In the genomic region with DNA sequence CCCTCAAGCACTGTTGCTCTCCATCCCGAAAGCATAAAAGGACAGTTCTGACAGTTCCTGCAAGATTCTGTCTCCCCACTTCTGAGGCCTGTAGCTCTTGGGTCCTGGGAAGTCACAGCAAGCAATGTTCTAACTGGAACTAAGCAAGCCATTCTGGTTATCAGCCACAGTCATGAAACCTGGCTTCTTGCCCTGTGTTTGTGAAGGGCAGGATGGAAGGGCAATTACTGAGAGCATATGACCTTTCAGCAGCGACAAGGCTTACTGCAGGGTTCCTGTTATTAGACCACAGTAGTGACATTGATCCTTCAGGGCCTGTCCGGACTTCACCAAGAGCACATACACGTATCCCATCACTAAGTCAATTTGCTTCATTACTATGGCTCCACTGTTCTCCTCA, we compare ENCODE assay signal across 10 mouse cellular contexts.
DNase-seq lines count a peak whose midpoint lies in the region; ATAC-seq and TF ChIP-seq lines count a peak whose summit lies in the region.
"Had no signal": no experiment of that assay in that cellular context is flagged by ENCODE, and none has a peak within 500 bp of the region (broad histone marks: within the 10 kb centered on the region; RNA-seq: fewer than 3 reads in every experiment).

No protein-coding gene starts in this region.

- H3K4me1 ChIP-seq in midbrain, embryonic 11.5 days (ENCODE audit: control insufficient read depth, insufficient read depth, low read length), result no peaks in the 10 kb centered on the region
- peaks cover 12% of the 10 kb centered on the region; the same call in 1 of the 2 replicates for H3K4me1 ChIP-seq in midbrain, embryonic 10.5 days
- H3K4me1 ChIP-seq in stomach, postnatal 0 days (replicated peaks; ENCODE audit: control insufficient read depth, insufficient read depth), result no peaks in the 10 kb centered on the region
- H3K4me1 ChIP-seq: hindbrain, embryonic 15.5 days had no signal

- TF ChIP-seq EP300 in stomach, postnatal 0 days (optimal IDR thresholded peaks at IDR 0.05), result no peak

- DNase-seq in midbrain, embryonic 11.5 days (ENCODE audit: low spot score, missing footprints), result peak; percentile 39
- no peak for DNase-seq in midbrain, embryonic 10.5 days (ENCODE audit: low spot score)
- peak; percentile 79 to 87 for DNase-seq in heart, adult 9 months (ENCODE audit: low spot score in 2 of 2)
- DNase-seq in kidney, adult 9 months, result peak; percentile 65
- DNase-seq in stomach, postnatal 0 days (ENCODE audit: low spot score), result peak; percentile 37
- DNase-seq in spleen, adult 12 weeks (ENCODE audit: low spot score), result no peak
- DNase-seq in left cerebral cortex, adult 2 months (ENCODE audit: extremely low spot score in 1 of 2, low spot score in 2 of 2), result no peak

- H3K36me3 ChIP-seq in midbrain, embryonic 11.5 days (ENCODE audit: control insufficient read depth, insufficient read depth, low read length), result no peaks in the 10 kb centered on the region
- peaks cover 8% of the 10 kb centered on the region for H3K36me3 ChIP-seq in midbrain, embryonic 10.5 days
- no peaks in the 10 kb centered on the region for H3K36me3 ChIP-seq in stomach, postnatal 0 days (ENCODE audit: control insufficient read depth, insufficient read depth, low read length)
- H3K36me3 ChIP-seq: hindbrain, embryonic 15.5 days had no signal

- no peak overlapping the region for H3K4me2 ChIP-seq in midbrain, embryonic 11.5 days
- no peak overlapping the region for H3K4me2 ChIP-seq in stomach, postnatal 0 days (replicated peaks; ENCODE audit: low read depth)
- H3K4me2 ChIP-seq: hindbrain, embryonic 15.5 days had no signal

- no peak for ATAC-seq in midbrain, embryonic 11.5 days (ENCODE audit: low FRiP score)
- ATAC-seq in stomach, postnatal 0 days (ENCODE audit: low FRiP score, low TSS enrichment), result peak; percentile 35; the same call in 1 of the 2 replicates
- ATAC-seq in inflammation-experienced regulatory T-cells, adult 6 months, result no peak
- ATAC-seq: midbrain, embryonic 16.5 days had no signal

- no peak for TF ChIP-seq CTCF in stomach, postnatal 0 days (IDR thresholded peaks at IDR 0.05; ENCODE audit: low read depth)
- TF ChIP-seq CTCF in left cerebral cortex, adult 2 months (IDR thresholded peaks at IDR 0.05), result no peak

- H3K9ac ChIP-seq in midbrain, embryonic 11.5 days (ENCODE audit: low read length), result no peak overlapping the region
- H3K9ac ChIP-seq in stomach, postnatal 0 days (ENCODE audit: low read length), result no peak overlapping the region
- H3K9ac ChIP-seq: hindbrain, embryonic 15.5 days had no signal

- no peak overlapping the region for H3K4me3 ChIP-seq in midbrain, embryonic 11.5 days (ENCODE audit: low read depth, low read length)
- no peak overlapping the region for H3K4me3 ChIP-seq in midbrain, embryonic 10.5 days
- no peak overlapping the region for H3K4me3 ChIP-seq in stomach, postnatal 0 days (ENCODE audit: low read depth, low read length)
- no peak overlapping the region for H3K4me3 ChIP-seq in left cerebral cortex, adult 2 months
- H3K4me3 ChIP-seq: hindbrain, embryonic 15.5 days had no signal

- H3K9me3 ChIP-seq in midbrain, embryonic 11.5 days (ENCODE audit: control insufficient read depth, low read length), result no peaks in the 10 kb centered on the region
- no peaks in the 10 kb centered on the region for H3K9me3 ChIP-seq in midbrain, embryonic 10.5 days (replicated peaks)
- H3K9me3 ChIP-seq in stomach, postnatal 0 days (ENCODE audit: control insufficient read depth, low read length), result no peaks in the 10 kb centered on the region
- H3K9me3 ChIP-seq: hindbrain, embryonic 15.5 days had no signal

- H3K27me3 ChIP-seq in midbrain, embryonic 11.5 days (ENCODE audit: control insufficient read depth, insufficient read depth, low read length), result no peaks in the 10 kb centered on the region
- H3K27me3 ChIP-seq in midbrain, embryonic 10.5 days (ENCODE audit: low read depth, poor library complexity, severe bottlenecking), result no peaks in the 10 kb centered on the region
- H3K27me3 ChIP-seq in stomach, postnatal 0 days (ENCODE audit: control insufficient read depth, insufficient read depth, low read length), result no peaks in the 10 kb centered on the region
- H3K27me3 ChIP-seq: hindbrain, embryonic 15.5 days had no signal

- intact Hi-C loops in left cerebral cortex, adult 2 months (cut with DNase I), result no loop called here

- no peak overlapping the region for H3K27ac ChIP-seq in midbrain, embryonic 11.5 days (ENCODE audit: low read depth, low read length)
- H3K27ac ChIP-seq in midbrain, embryonic 10.5 days (replicated peaks), result no peak overlapping the region
- no peak overlapping the region for H3K27ac ChIP-seq in stomach, postnatal 0 days (replicated peaks)
- H3K27ac ChIP-seq in left cerebral cortex, adult 2 months, result no peak overlapping the region
- H3K27ac ChIP-seq: hindbrain, embryonic 15.5 days had no signal

- WGBS in midbrain, embryonic 11.5 days, result 88% methylated on average over 4 of the region's 4 CpGs
- WGBS in midbrain, embryonic 10.5 days, result 88% methylated on average over 4 of the region's 4 CpGs
- 56% methylated on average over 4 of the region's 4 CpGs for WGBS in stomach, postnatal 0 days

Comparison
In these comparisons a context has a peak if more than half of its experiments do, and no peak if none do; other contexts are left out.
1. DNase-seq: peak in midbrain, embryonic 11.5 days (single experiment), heart, adult 9 months (2 of 2), kidney, adult 9 months (single experiment) and stomach, postnatal 0 days (single experiment); none in midbrain, embryonic 10.5 days (single experiment), spleen, adult 12 weeks (single experiment) and left cerebral cortex, adult 2 months (0 of 2).